Mouse (Mus musculus) lung, postnatal 0 days (tissue): ENCODE data around the gene Hist1h2bj. TPM values are rescaled to one million over a fixed set of nuclear protein-coding genes. Genes with fewer than 3 reads are reported as not detected.
"Not testable (repeated sequence)": the region's sequence is repeated elsewhere in the genome, so short reads cannot be mapped to it uniquely, and the experiment has no call there.

ENCODE experiments used
- ATAC-seq: fragments of 200-750 bp; cut with Nextera tagmentation; 2 replicates; pipeline ENCODE4 v1.8.0; 2017; ENCODE audit warnings: moderate library complexity
- DNase-seq: peaks from one replicate; pipeline ENCODE4 v3.0.0-alpha.2; 2016; ENCODE audit warnings: low spot score
- H3K27ac ChIP-seq: fragments of 300-500 bp; sonication (generic); 2 replicates; pipeline ENCODE4 v1.5.1; 2014; ENCODE audit warnings: antibody characterized with exemption, mild to moderate bottlenecking, low read length, mixed read lengths
- H3K27me3 ChIP-seq: fragments of 300-500 bp; sonication (generic); replicated peaks from 2 replicates; pipeline ENCODE4 v1.6.1; 2014; ENCODE audit warnings: low read length, mixed read lengths; ENCODE audit not compliant: insufficient read depth
- H3K36me3 ChIP-seq: fragments of 300-500 bp; sonication (generic); 2 replicates; pipeline ENCODE4 v1.6.1; 2014; ENCODE audit warnings: low read length, mixed read lengths; ENCODE audit not compliant: insufficient read depth
- H3K4me1 ChIP-seq: fragments of 300-500 bp; sonication (generic); 2 replicates; pipeline ENCODE4 v1.6.1; 2014; ENCODE audit warnings: antibody characterized with exemption, low read depth, low read length, mixed read lengths; ENCODE audit not compliant: insufficient read depth
- H3K4me2 ChIP-seq: fragments of 300-500 bp; sonication (generic); replicated peaks from 2 replicates; pipeline ENCODE4 v1.6.1; 2014; ENCODE audit warnings: low read depth, mild to moderate bottlenecking, low read length, moderate library complexity, mixed read lengths
- H3K4me3 ChIP-seq: fragments of 300-500 bp; sonication (generic); 2 replicates; pipeline ENCODE4 v1.5.1; 2014; ENCODE audit warnings: low read depth, low read length
- H3K9ac ChIP-seq: fragments of 300-500 bp; sonication (generic); replicated peaks from 2 replicates; pipeline ENCODE4 v1.6.1; 2014; ENCODE audit warnings: low read depth, mild to moderate bottlenecking
- H3K9me3 ChIP-seq: fragments of 300-500 bp; sonication (generic); 2 replicates; pipeline ENCODE4 v1.6.1; 2016; ENCODE audit warnings: low read length, mixed read lengths
- CTCF ChIP-seq: IDR thresholded peaks from 2 replicates; pipeline ENCODE4 v1.5.1; 2016; ENCODE audit warnings: antibody characterized with exemption, mild to moderate bottlenecking
- EP300 ChIP-seq: IDR thresholded peaks from 2 replicates; pipeline ENCODE4 v1.6.1; 2016; ENCODE audit warnings: antibody characterized with exemption, mild to moderate bottlenecking, control low read depth
- WGBS: fragments of 180-500 bp; shearing (Covaris S2); extraction: QIAGEN DNeasy Blood & Tissue Kit; methylation state at CpG from one replicate; pipeline ENCODE4 v1.1.7; 2014; 5-methylcytosine and 5-hydroxymethylcytosine counted together
- polyA plus RNA-seq: library from polyadenylated mRNA; unstranded; fragments of >200 nt; fragmentation: Nextera tagmentation; extraction: Ambion mirVana; gene quantifications from 2 replicates; pipeline ENCODE4 v1.2.1, GENCODE M21; 2015

Gene Hist1h2bj
- polyA plus RNA-seq, result 1.0 and 1.5 TPM in 2 replicates

DNA sequence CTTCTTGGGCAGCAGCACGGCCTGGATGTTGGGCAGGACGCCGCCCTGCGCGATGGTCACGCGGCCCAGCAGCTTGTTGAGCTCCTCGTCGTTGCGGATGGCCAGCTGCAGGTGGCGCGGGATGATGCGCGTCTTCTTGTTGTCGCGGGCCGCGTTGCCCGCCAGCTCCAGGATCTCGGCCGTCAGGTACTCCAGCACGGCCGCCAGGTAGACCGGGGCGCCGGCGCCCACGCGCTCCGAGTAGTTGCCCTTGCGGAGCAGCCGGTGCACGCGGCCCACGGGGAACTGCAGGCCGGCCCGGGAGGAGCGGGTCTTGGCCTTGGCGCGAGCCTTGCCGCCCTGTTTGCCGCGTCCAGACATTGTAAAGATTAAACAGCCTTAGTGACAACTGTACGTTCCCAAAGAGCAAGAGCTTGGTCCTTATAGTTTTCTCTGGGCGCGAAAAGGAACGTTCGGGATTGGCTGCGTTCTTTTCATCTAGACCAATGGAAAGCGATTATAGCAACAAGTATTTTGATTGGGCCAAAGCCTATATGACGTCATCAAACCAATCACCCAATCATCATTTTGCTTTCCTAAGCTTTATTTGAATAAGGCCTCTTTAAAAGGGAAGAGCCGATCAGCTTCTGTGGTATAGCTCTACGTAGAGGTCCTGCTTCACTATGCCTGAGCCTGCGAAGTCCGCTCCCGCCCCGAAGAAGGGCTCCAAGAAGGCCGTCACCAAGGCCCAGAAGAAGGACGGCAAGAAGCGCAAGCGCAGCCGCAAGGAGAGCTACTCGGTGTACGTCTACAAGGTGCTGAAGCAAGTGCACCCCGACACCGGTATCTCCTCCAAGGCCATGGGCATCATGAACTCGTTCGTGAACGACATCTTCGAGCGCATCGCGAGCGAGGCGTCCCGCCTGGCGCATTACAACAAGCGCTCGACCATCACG, at the start of gene Hist1h2bj, which contains the start of gene Hist1h2ag:
TSS of gene Hist1h2bj (plus strand) at position 647 of the 935 bp plus-strand sequence.
TSS of gene Hist1h2ag (minus strand) at position 377 of the 935 bp plus-strand sequence.
- not testable (repeated sequence) for H3K27me3 ChIP-seq, H3K4me1 ChIP-seq, H3K9me3 ChIP-seq, H3K36me3 ChIP-seq, H3K9ac ChIP-seq
- peak; percentile 91 for ATAC-seq
- H3K27ac ChIP-seq, result peak within 1 kb of the TSS; percentile 40; the same call in 1 of the 2 replicates
- peak; percentile 99 for DNase-seq
- TF ChIP-seq EP300, result peak; percentile 70
- WGBS, result 2% methylated on average over 39 of the region's 80 CpGs
- H3K4me3 ChIP-seq, result peak within 1 kb of the TSS; percentile 22
- H3K4me2 ChIP-seq, result peak within 1 kb of the TSS; percentile 58

DNA sequence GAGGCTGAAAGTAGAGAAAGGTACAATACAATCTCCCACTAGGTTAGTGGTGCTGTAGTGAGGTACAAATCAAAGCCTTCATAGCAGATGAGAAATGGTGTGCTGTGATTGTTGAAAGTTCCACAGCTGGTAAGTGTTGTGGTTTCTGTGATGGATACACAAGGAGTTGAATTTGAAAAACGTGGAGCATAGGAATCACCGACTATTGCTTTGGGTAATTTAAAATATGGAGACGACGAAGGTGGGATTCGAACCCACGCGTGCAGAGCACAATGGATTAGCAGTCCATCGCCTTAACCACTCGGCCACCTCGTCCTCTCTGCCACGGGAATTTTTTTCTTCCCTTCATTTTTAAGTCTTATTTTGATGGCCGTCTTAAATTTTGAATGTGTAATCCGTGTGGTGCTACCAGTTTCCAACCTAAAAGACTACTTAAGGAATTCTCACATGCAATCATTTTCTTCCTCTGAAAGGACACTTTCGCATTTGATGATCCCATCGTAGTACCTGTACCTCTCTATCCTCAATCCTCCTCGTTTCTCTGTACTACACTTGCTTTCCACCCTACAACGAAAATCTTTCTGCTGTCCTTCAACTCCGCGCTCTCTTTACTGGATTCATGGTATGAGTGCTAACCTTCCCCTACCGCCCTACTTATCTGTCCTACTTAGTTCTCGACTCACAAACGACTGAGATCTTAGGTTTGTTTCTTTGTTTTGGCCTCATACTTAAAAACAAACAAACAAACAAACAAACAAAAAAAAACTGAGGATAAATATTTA, 48.9 kb upstream of the Hist1h2bj start:
- no peaks in the 10 kb centered on the region; the same call in 1 of the 2 replicates for H3K9me3 ChIP-seq
- no peak overlapping the region for H3K9ac ChIP-seq
- ATAC-seq (no peak), DNase-seq (peak; percentile 30)
- no peaks in the 10 kb centered on the region for H3K36me3 ChIP-seq
- TF ChIP-seq CTCF, result no peak
- no peak for TF ChIP-seq EP300
- H3K4me3 ChIP-seq, result no peak overlapping the region
- H3K4me2 ChIP-seq, result no peak overlapping the region
- H3K4me1 ChIP-seq, result no peaks in the 10 kb centered on the region
- peaks cover 37% of the 10 kb centered on the region for H3K27me3 ChIP-seq
- WGBS, result 5% methylated on average over 22 of the region's 22 CpGs
- H3K27ac ChIP-seq, result no peak overlapping the region

DNA sequence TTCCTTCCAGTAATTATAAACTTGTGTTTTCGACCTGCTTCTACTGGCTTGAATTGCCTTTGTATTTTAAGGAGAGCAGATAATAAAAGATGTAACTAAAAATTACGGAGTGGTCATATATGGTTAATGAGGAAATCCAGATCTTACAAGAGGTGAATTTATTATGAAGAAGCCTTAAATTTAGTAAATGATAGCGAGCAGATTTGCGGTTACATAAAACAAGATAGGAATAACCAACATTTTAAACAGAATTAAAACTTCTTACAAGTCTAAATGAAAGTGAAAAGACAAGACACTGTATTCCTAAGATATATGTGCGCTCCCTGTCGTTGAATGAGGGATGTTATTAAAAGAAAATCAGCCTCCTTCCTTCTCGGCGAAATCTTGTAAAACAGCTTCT, 48.1 kb upstream of the Hist1h2bj start:
- Histone ChIP-seq H3K36me3 (no peaks in the 10 kb centered on the region), H3K4me3 (peak overlapping the region; percentile 40), H3K27me3 (peaks cover 45% of the 10 kb centered on the region), H3K9me3 (no peaks in the 10 kb centered on the region; the same call in 1 of the 2 replicates), H3K9ac (no peak overlapping the region), H3K4me2 (peak overlapping the region; percentile 59), H3K27ac (no peak overlapping the region), H3K4me1 (no peaks in the 10 kb centered on the region)
- no peak for TF ChIP-seq CTCF
- no peak for TF ChIP-seq EP300
- ATAC-seq, result no peak
- DNase-seq, result peak; percentile 26
- 4% methylated on average over 8 of the region's 8 CpGs for WGBS

DNA sequence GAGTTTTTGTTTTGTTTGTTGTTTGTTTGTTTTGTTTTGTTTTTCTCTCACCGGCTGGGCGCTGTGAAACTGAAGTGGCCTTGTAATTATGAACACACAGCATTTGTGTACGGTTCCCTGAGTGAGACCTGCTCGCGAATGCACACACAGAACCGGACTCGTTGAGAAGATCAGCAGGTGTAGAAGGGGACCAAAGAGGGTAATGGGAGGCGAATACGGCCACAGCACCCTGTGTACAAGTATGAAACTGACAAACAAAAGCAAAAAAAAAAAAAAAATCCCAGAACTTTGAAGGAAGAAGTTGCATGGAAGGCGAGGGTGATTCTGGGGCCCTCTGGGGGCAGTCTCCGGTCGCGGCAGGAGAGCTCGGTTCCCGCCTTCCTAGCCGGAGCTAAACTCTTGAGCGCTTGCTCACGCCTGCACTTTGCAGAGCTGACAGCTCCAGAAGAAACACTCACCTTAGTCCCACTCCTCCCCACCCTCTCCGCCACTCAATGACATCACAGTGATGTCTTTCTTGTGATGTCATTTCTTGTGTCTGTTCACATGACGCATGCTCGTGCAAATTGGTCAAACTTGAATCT, 47.6 kb upstream of the Hist1h2bj start:
- H3K27me3 ChIP-seq, result peaks cover 50% of the 10 kb centered on the region

DNA sequence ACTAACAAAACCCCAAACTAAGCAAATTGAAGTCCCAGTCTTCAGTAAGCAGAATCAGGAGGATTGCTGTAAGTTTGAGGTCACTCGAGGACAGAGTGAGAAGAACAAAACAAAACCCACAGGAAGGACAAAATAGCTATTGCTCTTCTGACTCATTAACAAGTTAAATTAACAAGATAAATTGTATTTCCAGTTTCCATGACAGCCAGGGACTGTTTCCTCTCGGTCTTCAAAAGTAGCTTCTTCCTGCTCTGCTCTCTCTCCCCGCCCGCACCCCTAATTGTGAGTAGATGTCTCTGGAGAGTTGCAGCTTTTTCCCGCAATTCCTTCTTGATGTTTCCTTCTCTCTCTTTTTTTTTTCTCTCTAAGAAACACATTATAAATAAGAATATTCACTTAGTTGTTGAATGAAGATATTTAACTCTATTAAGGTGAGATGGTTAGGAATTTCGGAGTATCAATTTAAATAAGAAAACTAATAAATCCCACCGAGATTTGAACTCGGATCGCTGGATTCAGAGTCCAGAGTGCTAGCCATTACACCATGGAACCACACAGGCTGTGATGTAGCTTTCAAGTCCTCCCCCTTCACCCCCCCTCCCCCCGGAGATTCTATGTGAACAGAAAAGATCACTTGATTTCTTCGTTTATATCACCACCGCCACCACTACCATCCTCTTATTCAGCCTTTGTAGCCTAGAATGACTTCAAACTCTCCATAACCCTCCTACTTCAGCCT, 46.7 kb upstream of the Hist1h2bj start:
- WGBS, result 4% methylated on average over 12 of the region's 12 CpGs
- Histone ChIP-seq H3K9me3 (no peaks in the 10 kb centered on the region), H3K4me1 (no peaks in the 10 kb centered on the region), H3K27me3 (peaks cover 50% of the 10 kb centered on the region), H3K9ac (no peak overlapping the region), H3K36me3 (no peaks in the 10 kb centered on the region), H3K4me3 (peak overlapping the region; percentile 40; the same call in 1 of the 2 replicates), H3K27ac (no peak overlapping the region), H3K4me2 (0 out of 2 replicates have a peak overlapping the region, but pooled peaks have one; percentile 59)
- DNase-seq (peak; percentile 46), ATAC-seq (no peak)
- TF ChIP-seq EP300 (no peak), CTCF (no peak)

More for the DNA sequence above, 47.6 kb upstream of the Hist1h2bj start:
- H3K4me2 ChIP-seq, result peak overlapping the region; percentile 59
- H3K9ac ChIP-seq, result no peak overlapping the region
- H3K4me1 ChIP-seq, result no peaks in the 10 kb centered on the region
- H3K36me3 ChIP-seq, result no peaks in the 10 kb centered on the region
- H3K27ac ChIP-seq, result no peak overlapping the region
- WGBS, result under 1% methylated on average over 21 of the region's 21 CpGs
- TF ChIP-seq EP300, result no peak
- TF ChIP-seq CTCF, result peak; percentile 33
- H3K9me3 ChIP-seq, result no peaks in the 10 kb centered on the region; the same call in 1 of the 2 replicates
- peak overlapping the region; percentile 40 for H3K4me3 ChIP-seq
- DNase-seq, result peak; percentile 54
- peak; percentile 54 for ATAC-seq
